Mouse (Mus musculus) liver, adult 2 months (tissue): Measurements from ENCODE around the gene Galns. TPM values are rescaled to one million over a fixed set of nuclear protein-coding genes. Genes with fewer than 3 reads are reported as not detected.

Source experiments
- DNase-seq: peaks from one replicate; pipeline ENCODE4 v3.0.0-alpha.2; 2011; ENCODE audit warnings: low read depth, low spot score; ENCODE audit errors: extremely low read depth
- H3K27ac ChIP-seq: fragments of 200-500 bp; replicated peaks from 2 replicates; pipeline ENCODE4 v1.5.1; 2012; ENCODE audit warnings: low read depth, mild to moderate bottlenecking, control low read depth, inconsistent platforms, low read length; ENCODE audit not compliant: insufficient read depth
- H3K27me3 ChIP-seq: fragments of 200-500 bp; 2 replicates; pipeline ENCODE4 v1.6.1; 2012; ENCODE audit warnings: mild to moderate bottlenecking, moderate library complexity, low read length, inconsistent platforms; ENCODE audit not compliant: control insufficient read depth, insufficient read depth
- H3K36me3 ChIP-seq: fragments of 200-500 bp; 2 replicates; pipeline ENCODE4 v1.6.1; 2012; ENCODE audit warnings: low read length, inconsistent platforms; ENCODE audit not compliant: control insufficient read depth, insufficient read depth
- H3K4me1 ChIP-seq: fragments of 200-500 bp; 2 replicates; pipeline ENCODE4 v1.6.1; 2011; ENCODE audit warnings: low read length; ENCODE audit not compliant: control insufficient read depth, insufficient read depth
- H3K4me3 ChIP-seq: fragments of 200-500 bp; 2 replicates; pipeline ENCODE4 v1.5.1; 2011; ENCODE audit warnings: low read depth, mild to moderate bottlenecking, control low read depth, low read length, moderate library complexity; ENCODE audit not compliant: insufficient read depth
- H3K79me2 ChIP-seq: fragments of 200-500 bp; 2 replicates; pipeline ENCODE4 v1.6.1; 2012; ENCODE audit warnings: inconsistent platforms, mild to moderate bottlenecking, low read length, moderate library complexity; ENCODE audit not compliant: control insufficient read depth, insufficient read depth
- H3K9ac ChIP-seq: fragments of 200-500 bp; 2 replicates; pipeline ENCODE4 v1.6.1; 2012; ENCODE audit warnings: low read depth, mild to moderate bottlenecking, control low read depth, inconsistent platforms, low read length
- CTCF ChIP-seq: fragments of 200-500 bp; IDR thresholded peaks from 2 replicates; pipeline ENCODE4 v1.5.1; 2011; ENCODE audit warnings: low read depth, low read length, control low read depth
- POLR2A ChIP-seq: fragments of 200-500 bp; IDR thresholded peaks from 2 replicates; pipeline ENCODE4 v1.6.1; 2011; ENCODE audit warnings: low read length, control low read depth; ENCODE audit not compliant: insufficient read depth; ENCODE audit errors: extremely low read depth
- WGBS: fragments of 180-500 bp; shearing (Covaris S2); methylation state at CpG from one replicate; pipeline ENCODE4 v1.1.7; 2018; 5-methylcytosine and 5-hydroxymethylcytosine counted together
- polyA plus RNA-seq: library from polyadenylated mRNA; depleted of rRNA; stranded (reverse); fragments of >200 nt; gene quantifications from 2 replicates; pipeline ENCODE4 v1.2.3, GENCODE M21; 2012
- total RNA-seq: library from RNA; depleted of rRNA; stranded (reverse); fragments of >200 nt; gene quantifications from 2 replicates; pipeline ENCODE4 v1.2.3, GENCODE M21; 2014

The Galns gene
- total and polyA plus RNA-seq, 2 experiments: 4.1 to 6.6 TPM

GRCm38 (mm10) chr8:122548331-122548730, 62.9 kb downstream of the Galns start:
- Histone ChIP-seq H3K79me2 (peaks cover 3% of the 10 kb centered on the region; the same call in 1 of the 2 replicates), H3K4me1 (no peaks in the 10 kb centered on the region), H3K9ac (no peak overlapping the region), H3K27ac (no peak overlapping the region), H3K27me3 (no peaks in the 10 kb centered on the region), H3K36me3 (no peaks in the 10 kb centered on the region), H3K4me3 (no peak overlapping the region)
- WGBS: 84% methylated on average over 13 of the region's 13 CpGs
- no peak for TF ChIP-seq POLR2A
- TF ChIP-seq CTCF: no peak
- DNase-seq: no peak

GRCm38 (mm10) chr8:122547815-122548214, 63.4 kb downstream of the Galns start:
- Histone ChIP-seq H3K79me2 (peaks cover 3% of the 10 kb centered on the region; the same call in 1 of the 2 replicates), H3K9ac (no peak overlapping the region), H3K4me1 (no peaks in the 10 kb centered on the region), H3K4me3 (no peak overlapping the region), H3K36me3 (no peaks in the 10 kb centered on the region), H3K27ac (no peak overlapping the region), H3K27me3 (no peaks in the 10 kb centered on the region)
- 65% methylated on average over 5 of the region's 5 CpGs for WGBS
- no peak for DNase-seq
- no peak for TF ChIP-seq POLR2A
- TF ChIP-seq CTCF: no peak

- Histone ChIP-seq H3K27me3 (no peaks in the 10 kb centered on the region), H3K79me2 (peaks cover 7% of the 10 kb centered on the region; the same call in 1 of the 2 replicates), H3K4me1 (no peaks in the 10 kb centered on the region), H3K27ac (peak overlapping the region; percentile 25), H3K4me3 (no peak overlapping the region), H3K9ac (peak overlapping the region; percentile 23), H3K36me3 (no peaks in the 10 kb centered on the region)
- no peak for DNase-seq
- no peak for TF ChIP-seq POLR2A
- no peak for TF ChIP-seq CTCF
- WGBS: 67% methylated on average over 24 of the region's 24 CpGs
These were observed 64.3 kb downstream of the Galns start for GRCm38 (mm10) chr8:122546811-122547453.

- H3K36me3 ChIP-seq: no peaks in the 10 kb centered on the region
- no peaks in the 10 kb centered on the region for H3K4me1 ChIP-seq
- WGBS: 81% methylated on average over 7 of the region's 7 CpGs
- TF ChIP-seq CTCF (no peak), POLR2A (no peak)
- no peaks in the 10 kb centered on the region for H3K27me3 ChIP-seq
- no peak overlapping the region for H3K9ac ChIP-seq
- no peak for DNase-seq
- peaks cover 7% of the 10 kb centered on the region; the same call in 1 of the 2 replicates for H3K79me2 ChIP-seq
- no peak overlapping the region for H3K4me3 ChIP-seq
- no peak overlapping the region for H3K27ac ChIP-seq
These were observed 65.1 kb downstream of the Galns start for GRCm38 (mm10) chr8:122546066-122546755.

- H3K4me1 ChIP-seq: no peaks in the 10 kb centered on the region
- H3K27me3 ChIP-seq: no peaks in the 10 kb centered on the region
- TF ChIP-seq POLR2A (no peak), CTCF (no peak)
- H3K27ac ChIP-seq: no peak overlapping the region
- no peaks in the 10 kb centered on the region for H3K36me3 ChIP-seq
- DNase-seq: no peak
- no peak overlapping the region for H3K4me3 ChIP-seq
- H3K9ac ChIP-seq: no peak overlapping the region
- peaks cover 7% of the 10 kb centered on the region; the same call in 1 of the 2 replicates for H3K79me2 ChIP-seq
- WGBS: 94% methylated on average over 8 of the region's 8 CpGs
These were observed 67.1 kb downstream of the Galns start for GRCm38 (mm10) chr8:122544138-122544537.
